Mouse (Mus musculus): ENCODE measurements around the gene Usp44. TPM values are rescaled to one million over a fixed set of nuclear protein-coding genes. Genes with fewer than 3 reads are reported as not detected.

Usp44 gene
- polyA plus RNA-seq, 1 experiment from 2014 or later: 1.3 TPM

DNA sequence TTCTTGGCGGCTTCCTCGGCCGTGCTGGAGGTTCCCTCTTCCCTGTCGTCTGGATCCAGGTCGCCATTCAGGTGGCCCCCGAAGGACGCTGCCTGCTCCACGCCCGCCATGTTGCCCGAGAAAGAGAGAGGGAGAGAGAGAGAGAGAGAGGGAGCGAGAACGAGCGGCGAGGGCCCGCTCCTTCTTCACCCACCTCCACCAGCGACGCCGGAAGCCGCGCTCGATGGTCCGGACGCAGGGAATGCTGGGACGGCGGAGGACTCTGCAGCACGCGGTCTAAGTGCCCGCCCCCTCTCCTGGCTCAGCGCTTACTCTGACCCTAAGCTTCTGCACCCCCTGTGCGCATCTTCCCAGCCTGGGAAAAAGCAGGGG, 58.2 kb downstream of the Usp44 start:
- ATAC-seq (ENCODE audit: insufficient number of reproducible peaks, low FRiP score, low TSS enrichment, low read depth): peak; percentile 96
- Histone ChIP-seq H3K4me1 (peaks cover 9% of the 10 kb centered on the region), H3K9ac (peak overlapping the region; percentile 96), H3K4me2 (replicated peaks) (peak overlapping the region; percentile 62), H3K36me3 (peaks cover 21% of the 10 kb centered on the region), H3K9me3 (replicated peaks) (no peaks in the 10 kb centered on the region), H3K27ac (replicated peaks) (peak overlapping the region; percentile 92), H3K4me3 (replicated peaks) (peak overlapping the region; percentile 96), H3K27me3 (no peaks in the 10 kb centered on the region)
- WGBS: under 1% methylated on average over 24 of the region's 30 CpGs

DNA sequence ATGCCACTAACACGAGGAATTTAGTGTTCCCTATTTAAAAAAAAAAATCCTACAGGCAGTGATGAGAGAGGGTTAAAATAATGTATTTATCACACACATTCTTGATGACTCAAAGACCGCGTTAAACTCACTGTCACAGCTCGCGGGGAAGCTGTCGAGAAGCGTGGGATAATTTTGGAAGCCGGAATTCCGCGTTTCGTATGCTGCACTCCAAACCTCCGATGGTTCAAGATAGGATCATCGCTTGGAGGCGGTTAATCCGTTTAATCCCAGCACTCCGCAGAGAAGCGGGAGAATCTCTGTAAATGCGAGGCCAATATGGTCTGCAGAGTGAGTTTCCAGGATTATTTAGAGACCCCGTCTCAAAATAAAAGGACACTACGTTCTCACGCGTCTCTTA, 58.6 kb downstream of the Usp44 start:
- ATAC-seq (ENCODE audit: insufficient number of reproducible peaks, low FRiP score, low TSS enrichment, low read depth): no peak
- under 1% methylated on average over 22 of the region's 22 CpGs for WGBS
- Histone ChIP-seq H3K9ac (peak overlapping the region; percentile 21), H3K27ac (replicated peaks) (peak overlapping the region; percentile 92), H3K36me3 (peaks cover 17% of the 10 kb centered on the region), H3K4me2 (replicated peaks) (peak overlapping the region; percentile 62), H3K4me1 (peaks cover 9% of the 10 kb centered on the region), H3K9me3 (replicated peaks) (no peaks in the 10 kb centered on the region), H3K27me3 (no peaks in the 10 kb centered on the region), H3K4me3 (replicated peaks) (peak overlapping the region; percentile 96)

DNA sequence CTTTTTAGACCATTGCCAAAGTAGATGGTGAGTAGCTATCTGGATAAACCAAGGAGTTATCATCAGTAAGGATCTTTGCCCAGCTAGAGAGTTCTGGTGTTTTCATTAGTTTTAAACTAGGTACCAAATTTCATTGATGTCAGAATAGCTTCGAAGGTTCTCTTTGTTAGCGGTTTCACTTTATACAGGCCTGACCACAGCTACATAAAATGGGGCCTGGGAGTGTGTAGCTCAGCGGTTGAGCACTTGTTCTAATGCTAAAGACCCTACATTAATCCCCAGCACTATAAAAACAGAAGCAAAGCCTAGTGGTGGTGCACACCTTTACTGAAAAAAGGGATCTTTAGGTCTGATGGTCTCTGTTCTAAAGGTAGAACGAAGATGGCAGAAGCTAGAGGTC, 59.2 kb downstream of the Usp44 start:
- Histone ChIP-seq H3K4me3 (replicated peaks) (peak overlapping the region; percentile 96), H3K27me3 (no peaks in the 10 kb centered on the region), H3K9me3 (replicated peaks) (no peaks in the 10 kb centered on the region), H3K27ac (replicated peaks) (peak overlapping the region; percentile 92; the same call in 1 of the 2 replicates), H3K4me1 (peaks cover 9% of the 10 kb centered on the region), H3K4me2 (replicated peaks) (peak overlapping the region; percentile 62; the same call in 1 of the 2 replicates), H3K36me3 (peaks cover 13% of the 10 kb centered on the region), H3K9ac (no peak overlapping the region)
- no peak for ATAC-seq (ENCODE audit: insufficient number of reproducible peaks, low FRiP score, low TSS enrichment, low read depth)
- 70% methylated on average over 4 of the region's 4 CpGs for WGBS

DNA sequence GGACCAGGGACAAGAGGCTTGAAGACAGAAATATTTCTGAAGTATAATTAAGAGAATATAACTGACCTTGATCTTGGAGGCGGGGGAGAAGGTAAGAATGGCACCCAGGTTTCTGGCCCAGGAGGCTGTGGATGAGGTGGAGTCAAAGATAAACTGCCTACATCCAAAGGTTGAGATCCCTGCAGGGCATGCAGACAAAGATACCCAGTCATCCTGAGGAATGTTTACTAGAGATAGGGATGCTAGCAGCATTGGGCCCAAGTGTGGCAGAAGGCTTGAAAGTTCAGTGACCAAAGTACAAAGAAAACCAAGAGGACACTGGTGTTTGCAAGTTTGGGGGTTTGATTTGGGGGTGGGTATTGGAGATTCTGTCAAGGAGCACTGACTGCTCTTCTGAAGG, 59.7 kb downstream of the Usp44 start:
- Histone ChIP-seq H3K9me3 (replicated peaks) (no peaks in the 10 kb centered on the region), H3K4me2 (replicated peaks) (no peak overlapping the region), H3K4me1 (peaks cover 9% of the 10 kb centered on the region), H3K27ac (replicated peaks) (no peak overlapping the region), H3K36me3 (peaks cover 9% of the 10 kb centered on the region; the same call in 1 of the 2 replicates), H3K4me3 (replicated peaks) (no peak overlapping the region), H3K27me3 (no peaks in the 10 kb centered on the region), H3K9ac (no peak overlapping the region)
- ATAC-seq (ENCODE audit: insufficient number of reproducible peaks, low FRiP score, low TSS enrichment, low read depth): no peak
- 93% methylated on average over 1 of the region's 1 CpGs for WGBS

DNA sequence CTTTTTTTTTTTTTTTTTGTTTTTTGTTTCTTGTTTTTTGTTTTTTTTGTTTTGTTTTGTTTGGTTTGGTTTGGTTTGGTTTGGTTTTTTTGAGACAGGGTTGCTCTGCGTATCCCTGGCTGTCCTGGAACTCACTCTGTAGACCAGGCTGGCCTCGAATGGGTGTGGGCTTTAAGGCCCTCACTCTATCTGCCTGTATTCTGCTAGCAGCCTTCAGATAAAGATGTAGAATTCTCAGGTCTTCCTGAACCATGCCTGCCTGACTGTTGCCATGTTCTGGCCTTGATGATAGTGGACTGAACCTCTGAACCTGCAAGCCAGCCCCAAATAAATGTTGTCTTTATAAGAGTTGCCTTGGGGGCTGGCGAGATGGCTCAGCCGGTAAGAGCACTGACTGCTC, 61.2 kb downstream of the Usp44 start:
- Histone ChIP-seq H3K4me3 (replicated peaks) (no peak overlapping the region), H3K9me3 (replicated peaks) (no peaks in the 10 kb centered on the region), H3K27ac (replicated peaks) (no peak overlapping the region), H3K27me3 (no peaks in the 10 kb centered on the region), H3K9ac (no peak overlapping the region), H3K4me2 (replicated peaks) (no peak overlapping the region), H3K36me3 (no peaks in the 10 kb centered on the region), H3K4me1 (peaks cover 9% of the 10 kb centered on the region)
- WGBS: 88% methylated on average over 4 of the region's 4 CpGs
- no peak for ATAC-seq (ENCODE audit: insufficient number of reproducible peaks, low FRiP score, low TSS enrichment, low read depth)

DNA sequence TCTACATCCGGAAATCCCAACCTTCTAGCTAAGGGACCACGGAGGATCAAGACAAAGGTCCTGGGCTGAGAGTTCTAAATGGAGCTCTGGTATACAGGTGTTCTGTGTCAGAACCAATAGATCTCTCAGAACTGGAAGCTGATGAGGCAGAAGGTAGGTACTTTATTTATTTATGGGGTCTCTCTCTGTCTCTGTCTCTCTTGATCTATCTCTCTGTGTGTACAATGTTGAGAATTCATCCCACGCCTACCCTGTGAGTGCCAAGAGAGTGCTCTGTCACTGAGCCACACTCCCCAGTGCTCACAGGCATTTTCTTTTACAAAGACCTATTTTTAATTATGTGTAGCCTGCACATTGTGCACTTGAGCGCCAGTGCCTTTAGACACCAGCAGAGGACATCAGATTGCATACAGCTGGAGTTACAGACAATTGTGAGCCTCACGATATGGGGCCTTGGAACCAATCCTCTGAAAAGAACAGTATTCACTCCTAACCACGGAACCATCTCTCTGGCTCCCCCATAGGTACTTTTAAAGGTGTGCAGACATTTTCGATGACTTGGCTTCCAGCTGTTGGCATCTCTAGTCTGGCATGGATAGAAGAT, 65.8 kb downstream of the Usp44 start, which contains the start of gene Metap2:
TSS of gene Metap2 (minus strand) at position 51 of the 604 bp plus-strand sequence.
- Histone ChIP-seq H3K27me3 (no peaks in the 10 kb centered on the region), H3K4me2 (replicated peaks) (no peak within 1 kb of the TSS), H3K4me1 (no peaks in the 10 kb centered on the region), H3K36me3 (no peaks in the 10 kb centered on the region), H3K9me3 (replicated peaks) (no peaks in the 10 kb centered on the region), H3K27ac (replicated peaks) (no peak within 1 kb of the TSS), H3K4me3 (replicated peaks) (no peak within 1 kb of the TSS), H3K9ac (no peak within 1 kb of the TSS)
- 63% methylated on average over 7 of the region's 7 CpGs for WGBS
- no peak for ATAC-seq (ENCODE audit: insufficient number of reproducible peaks, low FRiP score, low TSS enrichment, low read depth)

DNA sequence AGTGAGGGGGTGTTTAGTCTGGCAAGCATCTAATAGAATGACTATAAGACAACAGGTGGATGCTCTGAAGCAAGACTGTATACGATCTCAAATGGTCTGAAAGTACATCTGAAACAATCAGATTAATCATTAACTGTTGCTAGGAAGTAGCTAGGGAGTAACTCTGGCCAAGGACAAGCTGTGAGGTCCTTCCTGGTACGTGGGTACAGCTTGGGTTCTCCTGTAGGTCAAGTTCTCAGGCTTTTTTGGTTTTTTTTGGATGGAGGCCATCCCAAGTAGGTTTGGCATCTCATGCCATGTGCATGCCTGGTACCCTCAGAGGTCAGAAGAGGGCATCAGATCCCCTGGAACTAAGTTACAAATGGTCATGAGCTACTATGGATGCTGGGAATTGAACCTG, 67.9 kb downstream of the Usp44 start:
- no peaks in the 10 kb centered on the region for H3K4me1 ChIP-seq
- ATAC-seq (ENCODE audit: insufficient number of reproducible peaks, low FRiP score, low TSS enrichment, low read depth): no peak
- WGBS: 65% methylated on average over 2 of the region's 2 CpGs

DNA sequence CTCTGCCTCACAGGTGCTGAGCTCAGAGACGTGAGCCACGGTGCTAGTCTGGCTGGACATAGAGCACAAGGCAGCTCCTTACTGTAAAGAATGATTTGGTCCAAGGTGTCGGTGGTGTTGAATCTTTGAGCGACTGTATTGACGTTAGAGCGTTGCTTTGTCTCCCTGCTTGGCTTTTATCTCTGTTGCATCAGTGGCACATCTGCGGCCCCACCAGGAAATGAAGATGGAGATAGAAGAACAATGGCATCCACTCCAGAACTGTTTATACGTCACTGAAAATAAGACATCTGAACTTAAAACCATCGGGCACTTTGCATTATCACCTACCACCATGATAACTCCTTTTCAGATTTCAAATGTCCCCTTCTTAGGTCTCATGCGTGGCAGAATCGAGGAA, 68.6 kb downstream of the Usp44 start:
- Histone ChIP-seq H3K27me3 (no peaks in the 10 kb centered on the region), H3K4me2 (replicated peaks) (no peak overlapping the region), H3K9ac (no peak overlapping the region), H3K9me3 (replicated peaks) (no peaks in the 10 kb centered on the region), H3K36me3 (no peaks in the 10 kb centered on the region), H3K4me3 (replicated peaks) (no peak overlapping the region), H3K4me1 (no peaks in the 10 kb centered on the region), H3K27ac (replicated peaks) (no peak overlapping the region)
- ATAC-seq (ENCODE audit: insufficient number of reproducible peaks, low FRiP score, low TSS enrichment, low read depth): no peak
- WGBS: 89% methylated on average over 11 of the region's 11 CpGs

More for the DNA sequence above, 67.9 kb downstream of the Usp44 start:
- no peak overlapping the region for H3K4me2 ChIP-seq (replicated peaks)
- H3K27me3 ChIP-seq: no peaks in the 10 kb centered on the region
- no peaks in the 10 kb centered on the region for H3K9me3 ChIP-seq (replicated peaks)
- H3K36me3 ChIP-seq: no peaks in the 10 kb centered on the region
- no peak overlapping the region for H3K4me3 ChIP-seq (replicated peaks)
- no peak overlapping the region for H3K9ac ChIP-seq
- H3K27ac ChIP-seq (replicated peaks): no peak overlapping the region

DNA sequence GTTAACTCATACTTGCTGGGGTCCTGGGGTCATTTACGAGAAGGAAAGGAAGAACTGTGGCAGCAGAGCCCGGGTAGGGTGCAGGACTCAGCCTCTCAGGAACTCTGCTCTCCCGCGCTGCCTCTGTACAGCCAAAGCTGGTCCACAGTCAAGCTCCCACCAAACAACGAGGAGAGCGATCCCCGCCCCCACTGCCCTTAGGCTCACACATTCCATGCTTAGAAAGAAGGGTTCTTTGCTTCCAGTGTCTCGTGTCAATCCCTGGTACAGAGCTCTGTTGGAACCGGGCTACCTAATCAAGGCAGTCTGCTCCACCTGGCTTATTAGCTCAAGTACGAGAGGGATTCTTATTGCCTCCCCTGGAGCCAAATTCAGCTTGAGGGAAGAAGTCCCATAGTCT, 76.0 kb downstream of the Usp44 start:
- 16% methylated on average over 10 of the region's 10 CpGs for WGBS
- no peak overlapping the region for H3K4me2 ChIP-seq (replicated peaks)

More for the DNA sequence above, 76.0 kb downstream of the Usp44 start:
- no peaks in the 10 kb centered on the region for H3K27me3 ChIP-seq
- H3K4me1 ChIP-seq: no peaks in the 10 kb centered on the region
- ATAC-seq (ENCODE audit: insufficient number of reproducible peaks, low FRiP score, low TSS enrichment, low read depth): no peak
- H3K27ac ChIP-seq (replicated peaks): no peak overlapping the region
- no peak overlapping the region for H3K9ac ChIP-seq
- H3K4me3 ChIP-seq (replicated peaks): no peak overlapping the region
- no peaks in the 10 kb centered on the region for H3K36me3 ChIP-seq
- H3K9me3 ChIP-seq (replicated peaks): no peaks in the 10 kb centered on the region

Other genes with a start within 250 kb of the Usp44 start
- 103 and 107 TPM in 2 replicates for gene Snrpf, start 241.8 kb upstream of the Usp44 start, polyA plus RNA-seq (2015; fragmentation: Nextera tagmentation; extraction: Ambion mirVana)
- gene Ntn4, start 190.9 kb upstream of the Usp44 start, polyA plus RNA-seq (2015; fragmentation: Nextera tagmentation; extraction: Ambion mirVana): 1.1 TPM in 2 replicates
- gene Metap2, start 65.5 kb downstream of the Usp44 start, polyA plus RNA-seq (2015; fragmentation: Nextera tagmentation; extraction: Ambion mirVana): 174 and 185 TPM in 2 replicates
- 25.0 and 29.6 TPM in 2 replicates for gene Vezt, start 204.3 kb downstream of the Usp44 start, polyA plus RNA-seq (2015; fragmentation: Nextera tagmentation; extraction: Ambion mirVana)
- 2.4 and 2.6 TPM in 2 replicates for gene Fgd6, start 204.4 kb downstream of the Usp44 start, polyA plus RNA-seq (2015; fragmentation: Nextera tagmentation; extraction: Ambion mirVana)

All from embryonic facial prominence, embryonic 15.5 days (tissue).